Mouse (Mus musculus): ENCODE data around the gene Hdac6.

DNA sequence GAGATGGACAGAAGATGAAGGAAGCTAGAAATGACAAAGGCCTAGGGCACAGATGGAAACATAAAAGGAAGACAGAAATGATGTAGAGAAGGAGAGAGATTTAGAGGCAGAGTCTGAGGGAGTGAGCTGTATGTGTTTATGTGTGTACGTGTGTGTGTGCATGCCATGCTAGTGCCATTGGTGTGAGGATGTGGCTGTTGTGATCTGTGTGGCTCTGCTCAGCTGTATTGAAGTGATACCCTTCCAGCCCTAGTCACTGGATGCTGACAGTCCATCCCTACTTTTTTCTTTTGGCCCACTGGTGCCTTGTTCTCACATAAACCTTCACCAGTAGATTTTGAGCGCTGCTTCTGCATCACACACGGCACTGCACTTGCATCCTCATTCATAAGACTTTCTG, 21.2 kb upstream of the Hdac6 start:
- TF ChIP-seq GATA1 (IDR thresholded peaks at IDR 0.05; ENCODE audit: low read length) (no peak), TAL1 (IDR thresholded peaks at IDR 0.05; ENCODE audit: low read length) (no peak)

Data from erythroblast, embryonic 14.5 days (primary cell).